Mouse (Mus musculus) ES-E14 (cell line): ENCODE measurements around the gene Sik3. TPM values are rescaled to one million over a fixed set of nuclear protein-coding genes. Genes with fewer than 3 reads are reported as not detected.

ENCODE experiments used
- DNase-seq: peaks from one replicate; pipeline ENCODE4 v3.0.0-alpha.2; 2013; ENCODE audit warnings: low read depth, low spot score
- H3K27ac ChIP-seq: 2 replicates; pipeline ENCODE4 v1.5.1; 2012; ENCODE audit warnings: low read depth, mild to moderate bottlenecking, low read length, moderate library complexity, mixed read lengths; ENCODE audit not compliant: poor library complexity, insufficient read depth, severe bottlenecking
- H3K36me3 ChIP-seq: 2 replicates; pipeline ENCODE4 v1.6.1; 2012; ENCODE audit warnings: mild to moderate bottlenecking, low read length, moderate library complexity, mixed read lengths; ENCODE audit not compliant: control insufficient read depth, poor library complexity, insufficient read depth, severe bottlenecking
- H3K4me1 ChIP-seq, 2 experiments: fragments of 150-350 bp in 1 of 2; sonication (generic) in 1 of 2; 2 replicates each; pipeline ENCODE4 v1.6.1; 2012; ENCODE audit warnings: low read length in 2 of 2, mild to moderate bottlenecking in 1 of 2, mixed read lengths in 1 of 2; ENCODE audit not compliant: control insufficient read depth in 2 of 2, insufficient read depth in 2 of 2, poor library complexity in 1 of 2
- H3K4me3 ChIP-seq, 2 experiments: fragments of 150-350 bp in 1 of 2; sonication (generic) in 1 of 2; 2 replicates each; pipeline ENCODE4 v1.5.1; 2012; ENCODE audit warnings: low read length in 2 of 2, low read depth in 1 of 2, mild to moderate bottlenecking in 1 of 2, mixed read lengths in 1 of 2; ENCODE audit not compliant: insufficient read depth in 1 of 2, poor library complexity in 1 of 2, severe bottlenecking in 1 of 2
- H3K9ac ChIP-seq: 2 replicates; pipeline ENCODE4 v1.6.1; 2012; ENCODE audit warnings: low read depth, mild to moderate bottlenecking, low read length, mixed read lengths; ENCODE audit not compliant: poor library complexity, insufficient read depth, severe bottlenecking
- H3K9me3 ChIP-seq: fragments of 150-350 bp; sonication (generic); 2 replicates; pipeline ENCODE4 v1.6.1; 2012; ENCODE audit warnings: low read depth, mild to moderate bottlenecking, low read length; ENCODE audit not compliant: control insufficient read depth, insufficient read depth
- CHD2 ChIP-seq: IDR thresholded peaks from 2 replicates; pipeline ENCODE4 v1.6.1; 2014; ENCODE audit warnings: mild to moderate bottlenecking, low read depth, low read length, inconsistent platforms
- HCFC1 ChIP-seq: IDR thresholded peaks from 2 replicates; pipeline ENCODE4 v1.6.1; 2012; ENCODE audit warnings: low read length, inconsistent platforms, borderline replicate concordance; ENCODE audit not compliant: insufficient read depth
- MAFK ChIP-seq: IDR thresholded peaks from 2 replicates; pipeline ENCODE4 v1.6.1; 2014; ENCODE audit warnings: mild to moderate bottlenecking, low read depth, low read length, inconsistent platforms; ENCODE audit not compliant: insufficient read depth
- ZC3H11A ChIP-seq: IDR thresholded peaks from 2 replicates; pipeline ENCODE4 v1.6.1; 2012; ENCODE audit warnings: low read depth, mild to moderate bottlenecking, inconsistent platforms, low read length, borderline replicate concordance
- ZNF384 ChIP-seq: IDR thresholded peaks from 2 replicates; pipeline ENCODE4 v1.6.1; 2012; ENCODE audit warnings: low read depth, low read length, inconsistent platforms
- in situ Hi-C, 2 experiments: fragments of 600-800 bp; cut with MboI; formaldehyde crosslinking; loops; one replicate each; pipeline ENCODE4 v1.15.1; 2025; ENCODE audit warnings: low sequenced_read_pairs in 2 of 2, inconsistent platforms in 1 of 2; ENCODE audit not compliant: unreplicated experiment in 2 of 2
- total RNA-seq: library from RNA; depleted of rRNA; stranded (reverse); fragments of 300-350 nt; gene quantifications from 2 replicates; pipeline ENCODE4 v1.2.3, GENCODE M21; 2012

Sik3 gene
- total RNA-seq, 1 experiment, result 18.9 TPM

DNA sequence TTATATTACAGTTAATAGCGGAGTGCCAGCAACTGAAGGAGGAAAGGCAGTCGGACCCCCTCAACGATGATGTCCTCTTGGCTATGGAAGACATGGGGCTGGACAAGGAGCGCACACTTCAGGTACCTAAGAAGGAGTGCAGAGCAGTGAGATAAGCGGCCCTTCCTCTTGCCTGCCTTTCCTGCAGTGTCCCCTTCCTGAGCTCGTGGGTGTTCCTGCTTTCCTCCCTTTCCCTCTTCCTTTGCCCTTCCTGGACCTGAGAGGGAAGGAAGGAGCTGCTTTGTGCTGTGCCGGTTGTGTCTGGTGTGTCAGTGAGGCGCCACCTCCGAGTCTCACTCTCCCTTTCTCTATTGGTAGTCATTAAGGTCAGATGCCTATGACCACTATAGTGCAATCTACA lies 182.2 kb downstream of the Sik3 start:
- no peaks in the 10 kb centered on the region for H3K4me1 ChIP-seq
- no peak for DNase-seq
- in situ Hi-C loops, result no loop called here
- no peak for TF ChIP-seq ZNF384
- no peak for TF ChIP-seq HCFC1
- TF ChIP-seq MAFK, result no peak
- no peak for TF ChIP-seq ZC3H11A
- no peak for TF ChIP-seq CHD2
- no peak overlapping the region for H3K4me3 ChIP-seq
- H3K36me3 ChIP-seq, result peaks cover 8% of the 10 kb centered on the region; the same call in 1 of the 2 replicates
- no peak overlapping the region for H3K9ac ChIP-seq
- H3K9me3 ChIP-seq, result no peaks in the 10 kb centered on the region
- no peak overlapping the region for H3K27ac ChIP-seq

DNA sequence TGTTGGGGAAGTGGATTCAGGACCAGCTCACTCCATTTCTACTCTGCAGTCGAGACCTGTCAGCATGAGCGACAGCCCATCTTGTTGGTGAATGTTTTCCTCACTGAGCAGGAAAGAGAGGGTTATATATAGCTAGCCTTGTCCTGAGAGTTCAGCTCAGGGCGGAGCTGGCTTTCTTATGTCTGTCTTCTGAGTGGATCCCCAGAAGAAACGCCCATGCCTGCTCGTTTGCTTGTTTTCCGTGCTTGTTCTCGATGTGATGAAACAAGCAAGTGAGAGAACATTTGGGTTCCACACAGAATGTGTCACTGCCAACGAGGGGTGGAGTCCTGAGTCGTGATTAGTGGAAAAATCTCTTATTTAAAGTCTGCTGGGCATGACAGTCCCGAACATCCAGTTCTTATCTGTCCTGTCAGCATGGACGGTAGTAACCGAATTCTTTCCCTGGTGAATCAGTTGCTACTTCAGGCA lies 184.1 kb downstream of the Sik3 start:
- H3K36me3 ChIP-seq, result peaks cover 8% of the 10 kb centered on the region; the same call in 1 of the 2 replicates
- DNase-seq, result no peak
- H3K9me3 ChIP-seq, result no peaks in the 10 kb centered on the region
- no peak overlapping the region for H3K27ac ChIP-seq
- H3K4me1 ChIP-seq, result no peaks in the 10 kb centered on the region
- TF ChIP-seq CHD2 (no peak), HCFC1 (no peak), MAFK (no peak), ZC3H11A (no peak), ZNF384 (no peak)
- H3K9ac ChIP-seq, result no peak overlapping the region
- in situ Hi-C loops, result no loop called here
- H3K4me3 ChIP-seq, result no peak overlapping the region

DNA sequence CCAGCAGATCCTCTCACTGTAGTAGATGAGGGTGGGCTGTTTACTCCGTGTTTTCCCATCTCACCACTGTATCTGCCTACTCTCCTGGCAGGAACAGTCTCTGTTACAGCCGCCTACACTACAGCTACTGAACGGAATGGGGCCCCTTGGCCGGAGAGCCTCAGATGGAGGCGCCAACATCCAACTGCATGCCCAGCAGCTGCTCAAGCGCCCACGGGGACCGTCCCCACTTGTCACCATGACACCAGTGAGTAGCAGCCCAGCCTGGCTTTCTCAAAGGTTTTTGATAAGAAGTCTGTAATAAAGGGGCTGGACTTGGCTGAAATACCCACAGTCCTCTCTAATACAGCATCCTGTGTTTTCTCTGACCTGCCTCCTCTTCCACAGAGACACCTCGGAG lies 185.8 kb downstream of the Sik3 start:
- in situ Hi-C loops, result no loop called here
- H3K4me1 ChIP-seq, result no peaks in the 10 kb centered on the region
- no peaks in the 10 kb centered on the region for H3K9me3 ChIP-seq
- peaks cover 14% of the 10 kb centered on the region; the same call in 1 of the 2 replicates for H3K36me3 ChIP-seq
- H3K27ac ChIP-seq, result no peak overlapping the region
- H3K9ac ChIP-seq, result no peak overlapping the region
- no peak for DNase-seq
- H3K4me3 ChIP-seq, result no peak overlapping the region
- no peak for TF ChIP-seq ZC3H11A

DNA sequence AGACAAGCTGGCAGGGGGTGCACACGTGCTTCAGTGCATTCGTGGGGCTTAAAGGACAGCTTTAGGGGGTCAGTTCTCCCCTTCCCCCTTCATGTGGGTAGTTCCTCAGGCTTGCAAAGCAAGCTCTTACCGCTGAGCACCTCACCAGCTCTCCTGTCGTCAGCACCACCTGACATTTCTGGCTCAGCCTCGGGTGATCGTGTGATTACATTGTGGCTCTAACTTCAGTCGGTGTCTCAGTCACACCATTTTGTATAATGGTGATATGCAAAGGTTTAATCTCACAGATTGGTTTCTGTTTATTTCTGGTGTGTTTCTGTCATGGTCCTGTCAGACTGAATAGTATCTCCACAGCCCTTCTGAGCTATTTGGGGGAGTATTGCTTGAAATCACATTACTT lies 186.3 kb downstream of the Sik3 start:
- H3K9ac ChIP-seq, result no peak overlapping the region
- TF ChIP-seq ZNF384 (no peak), HCFC1 (no peak), CHD2 (no peak), ZC3H11A (no peak), MAFK (no peak)
- no peak overlapping the region for H3K27ac ChIP-seq
- H3K36me3 ChIP-seq, result peaks cover 16% of the 10 kb centered on the region; the same call in 1 of the 2 replicates
- H3K9me3 ChIP-seq, result no peaks in the 10 kb centered on the region
- no peak for DNase-seq
- in situ Hi-C loops, result no loop called here
- H3K4me1 ChIP-seq, result no peaks in the 10 kb centered on the region
- H3K4me3 ChIP-seq, result no peak overlapping the region

DNA sequence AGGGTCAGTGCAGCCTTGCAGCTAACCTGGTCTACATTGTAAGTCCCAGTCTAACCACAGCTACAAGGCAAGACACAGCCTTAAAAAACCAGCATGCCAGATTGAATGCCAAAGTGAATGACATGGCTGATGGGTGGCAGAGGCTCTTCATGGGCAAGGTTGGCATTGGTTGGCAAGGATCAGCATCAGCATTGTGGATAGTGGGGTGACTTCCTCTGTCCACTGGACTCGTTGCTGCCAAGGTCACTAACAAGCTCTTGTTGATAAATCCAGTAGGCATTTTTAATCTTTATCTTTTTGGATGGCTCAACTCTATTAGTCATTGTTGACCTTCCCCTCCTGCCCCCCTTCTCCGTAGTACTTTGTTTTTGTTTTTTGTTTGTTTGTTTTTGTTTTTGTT lies 187.0 kb downstream of the Sik3 start:
- H3K4me1 ChIP-seq, result no peaks in the 10 kb centered on the region
- peaks cover 19% of the 10 kb centered on the region; the same call in 1 of the 2 replicates for H3K36me3 ChIP-seq

More for the DNA sequence above, 187.0 kb downstream of the Sik3 start:
- Histone ChIP-seq H3K4me3 (no peak overlapping the region), H3K27ac (no peak overlapping the region), H3K9ac (no peak overlapping the region), H3K9me3 (no peaks in the 10 kb centered on the region)
- DNase-seq, result no peak
- no peak for TF ChIP-seq CHD2
- TF ChIP-seq HCFC1, result no peak
- TF ChIP-seq ZNF384, result no peak
- no peak for TF ChIP-seq ZC3H11A
- TF ChIP-seq MAFK, result no peak
- in situ Hi-C loops, result no loop called here
